Comparison of ENCODE assay signal across 10 mouse cellular contexts in genomic region chr5:37196666-37197250, GRCm38 (mm10). TPM values are rescaled to one million over a fixed set of nuclear protein-coding genes. Genes with fewer than 3 reads are reported as not detected.
A peak's percentile ranks its signal among the peaks of the same experiment; 100 is the strongest.
DNase-seq lines count a peak whose midpoint lies in the region; ATAC-seq and TF ChIP-seq lines count a peak whose summit lies in the region.
"Had no signal": no experiment of that assay in that cellular context is flagged by ENCODE, and none has a peak within 500 bp of the region (broad histone marks: within the 10 kb centered on the region; RNA-seq: fewer than 3 reads in every experiment).

No protein-coding gene starts in this region.

- TF ChIP-seq EP300 in lung, postnatal 0 days (IDR thresholded peaks at IDR 0.05) = no peak

- H3K4me1 ChIP-seq in thymus, adult 2 months (replicated peaks; ENCODE audit: control insufficient read depth, insufficient read depth, low read length) = no peaks in the 10 kb centered on the region
- peaks cover 12% of the 10 kb centered on the region for H3K4me1 ChIP-seq in hindbrain, embryonic 11.5 days (replicated peaks; ENCODE audit: control insufficient read depth, insufficient read depth, low read length)
- H3K4me1 ChIP-seq in lung, postnatal 0 days (ENCODE audit: insufficient read depth, low read depth, low read length) = no peaks in the 10 kb centered on the region; the same call in 1 of the 2 replicates
- H3K4me1 ChIP-seq in forebrain, embryonic 15.5 days = peaks cover 21% of the 10 kb centered on the region

- TF ChIP-seq CTCF in thymus, adult 2 months (IDR thresholded peaks at IDR 0.05; ENCODE audit: borderline replicate concordance, control insufficient read depth, extremely low read depth, insufficient read depth, low read length, poor library complexity) = no peak
- no peak for TF ChIP-seq CTCF in lung, postnatal 0 days (IDR thresholded peaks at IDR 0.05)
- no peak for TF ChIP-seq CTCF in left cerebral cortex, adult 2 months (IDR thresholded peaks at IDR 0.05)

- no peak for TF ChIP-seq POLR2A in thymus, adult 2 months (IDR thresholded peaks at IDR 0.05; ENCODE audit: control insufficient read depth, extremely low read depth, insufficient read depth, low read length, poor library complexity)

- no peak overlapping the region for H3K4me3 ChIP-seq in thymus, adult 2 months (ENCODE audit: control insufficient read depth, insufficient read depth, low read length)
- no peak overlapping the region for H3K4me3 ChIP-seq in hindbrain, embryonic 11.5 days (ENCODE audit: low read depth, low read length)
- H3K4me3 ChIP-seq in lung, postnatal 0 days (ENCODE audit: low read depth, low read length) = no peak overlapping the region
- no peak overlapping the region for H3K4me3 ChIP-seq in forebrain, embryonic 15.5 days
- no peak overlapping the region for H3K4me3 ChIP-seq in left cerebral cortex, adult 2 months

- H3K27ac ChIP-seq in thymus, adult 2 months (ENCODE audit: control insufficient read depth, insufficient read depth, low read length) = no peak overlapping the region
- peak overlapping the region; percentile 54 for H3K27ac ChIP-seq in hindbrain, embryonic 11.5 days (ENCODE audit: low read depth, low read length)
- H3K27ac ChIP-seq in lung, postnatal 0 days (ENCODE audit: low read length) = no peak overlapping the region
- H3K27ac ChIP-seq in forebrain, embryonic 15.5 days (replicated peaks) = no peak overlapping the region
- no peak overlapping the region for H3K27ac ChIP-seq in left cerebral cortex, adult 2 months
- H3K27ac ChIP-seq: macrophage had no signal

- no peaks in the 10 kb centered on the region for H3K9me3 ChIP-seq in hindbrain, embryonic 11.5 days (ENCODE audit: control insufficient read depth, low read length)
- no peaks in the 10 kb centered on the region for H3K9me3 ChIP-seq in lung, postnatal 0 days (ENCODE audit: low read length)
- H3K9me3 ChIP-seq in forebrain, embryonic 15.5 days = no peaks in the 10 kb centered on the region

- no peaks in the 10 kb centered on the region; the same call in 1 of the 2 replicates for H3K27me3 ChIP-seq in thymus, adult 2 months (ENCODE audit: control insufficient read depth, insufficient read depth, low read length)
- H3K27me3 ChIP-seq in hindbrain, embryonic 11.5 days (ENCODE audit: control insufficient read depth, insufficient read depth, low read length) = no peaks in the 10 kb centered on the region
- 0 out of 2 replicates have a peak, but pooled peaks cover 3% of the 10 kb centered on the region for H3K27me3 ChIP-seq in lung, postnatal 0 days (replicated peaks; ENCODE audit: insufficient read depth, low read length)
- H3K27me3 ChIP-seq in forebrain, embryonic 15.5 days = no peaks in the 10 kb centered on the region

- no peaks in the 10 kb centered on the region for H3K36me3 ChIP-seq in thymus, adult 2 months (ENCODE audit: control insufficient read depth, insufficient read depth, low read length)
- no peaks in the 10 kb centered on the region for H3K36me3 ChIP-seq in hindbrain, embryonic 11.5 days (ENCODE audit: control insufficient read depth, insufficient read depth, low read length)
- no peaks in the 10 kb centered on the region for H3K36me3 ChIP-seq in lung, postnatal 0 days (ENCODE audit: insufficient read depth, low read length)
- H3K36me3 ChIP-seq in forebrain, embryonic 15.5 days = no peaks in the 10 kb centered on the region

- H3K9ac ChIP-seq in hindbrain, embryonic 11.5 days (ENCODE audit: low read depth, low read length) = no peak overlapping the region
- H3K9ac ChIP-seq in lung, postnatal 0 days (replicated peaks; ENCODE audit: low read depth) = no peak overlapping the region
- no peak overlapping the region for H3K9ac ChIP-seq in forebrain, embryonic 15.5 days (replicated peaks)

- ATAC-seq in hindbrain, embryonic 11.5 days (ENCODE audit: low FRiP score) = no peak
- peak; percentile 71 for ATAC-seq in lung, postnatal 0 days
- ATAC-seq in forebrain, embryonic 15.5 days (replicated peaks) = no peak

- no peak overlapping the region for H3K4me2 ChIP-seq in hindbrain, embryonic 11.5 days (replicated peaks; ENCODE audit: low read depth, low read length)
- no peak overlapping the region for H3K4me2 ChIP-seq in lung, postnatal 0 days (replicated peaks; ENCODE audit: low read depth, low read length)
- no peak overlapping the region for H3K4me2 ChIP-seq in forebrain, embryonic 15.5 days (replicated peaks)
- H3K4me2 ChIP-seq: heart, embryonic 11.5 days had no signal

- 45% methylated on average over 10 of the region's 10 CpGs for WGBS in thymus, adult 2 months
- 58% methylated on average over 10 of the region's 10 CpGs for WGBS in hindbrain, embryonic 11.5 days
- WGBS in lung, postnatal 0 days = 18% methylated on average over 10 of the region's 10 CpGs
- WGBS in forebrain, embryonic 15.5 days = 71% methylated on average over 10 of the region's 10 CpGs

- intact Hi-C loops in left cerebral cortex, postnatal 4 days (cut with DNase I) = no loop called here
- intact Hi-C loops in left cerebral cortex, adult 2 months (cut with DNase I) = no loop called here

- peak; percentile 11 for DNase-seq in thymus, adult 2 months
- no peak for DNase-seq in thymus, postnatal 10 days (ENCODE audit: low spot score in 2 of 2)
- DNase-seq in hindbrain, embryonic 11.5 days (ENCODE audit: low spot score) = no peak
- DNase-seq in lung, postnatal 0 days (ENCODE audit: low spot score) = peak; percentile 69
- no peak for DNase-seq in left cerebral cortex, postnatal 4 days
- DNase-seq in left cerebral cortex, adult 2 months (ENCODE audit: extremely low spot score in 1 of 2, low spot score in 2 of 2) = no peak
- DNase-seq: cerebellum, adult 18-20 months had no signal

RNA-seq across cellular contexts. Expression of gene Crmp1, which starts 45.0 kb away (rescaled TPM):
- 2.8 and 3.8 TPM in 2 replicates for polyA plus RNA-seq in thymus, adult 2 months (2012; rRNA removed)
- 340 and 413 TPM in 2 replicates for polyA plus RNA-seq in hindbrain, embryonic 11.5 days (2014; fragmentation: Nextera tagmentation; extraction: Ambion mirVana)
- polyA plus RNA-seq in lung, postnatal 0 days (2015; fragmentation: Nextera tagmentation; extraction: Ambion mirVana) = 1.2 and 1.4 TPM in 2 replicates
- 1,000 to 10,000 TPM; 1,527 to 1,566 TPM for total RNA-seq in left cerebral cortex, postnatal 4 days (2021)
- 790 and 813 TPM in 2 replicates for polyA plus RNA-seq in forebrain, embryonic 15.5 days (2015; fragmentation: Nextera tagmentation; extraction: Ambion mirVana)
- 100 to 1,000 TPM; 186 to 190 TPM for total RNA-seq in left cerebral cortex, adult 2 months (2021)
- polyA plus RNA-seq: macrophage had no signal

Comparison
In these comparisons a context has a peak if more than half of its experiments do, and no peak if none do; other contexts are left out.
1. DNase-seq: peak in thymus, adult 2 months (single experiment) and lung, postnatal 0 days (single experiment); none in thymus, postnatal 10 days (0 of 2), hindbrain, embryonic 11.5 days (single experiment), left cerebral cortex, postnatal 4 days (single experiment) and left cerebral cortex, adult 2 months (0 of 2).
2. RNA of gene Crmp1, which starts 45.0 kb away (polyA plus RNA-seq): 790 to 813 TPM in forebrain, embryonic 15.5 days and 340 to 413 TPM in hindbrain, embryonic 11.5 days; 2.8 to 3.8 TPM in thymus, adult 2 months and 1.2 to 1.4 TPM in lung, postnatal 0 days; every median in the first group is over 10 times any median in the second.